Mouse (Mus musculus): ENCODE measurements at regions not wholly inside any gene's neighbourhood (a gene's known extent, or its start where the extent isn't known, plus 50 kb on each side); places are given as distances from the start of the nearest gene placed in this dataset.

- Histone ChIP-seq H3K27ac (ENCODE audit: control insufficient read depth, insufficient read depth, low read length) (no peak overlapping the region), H3K4me3 (ENCODE audit: control insufficient read depth, insufficient read depth, low read length) (no peak overlapping the region), H3K4me1 (replicated peaks; ENCODE audit: control insufficient read depth, insufficient read depth, low read length) (no peaks in the 10 kb centered on the region), H3K27me3 (ENCODE audit: control insufficient read depth, insufficient read depth, low read length) (no peaks in the 10 kb centered on the region), H3K36me3 (ENCODE audit: control insufficient read depth, insufficient read depth, low read length) (no peaks in the 10 kb centered on the region)
- no peak for TF ChIP-seq POLR2A (IDR thresholded peaks at IDR 0.05; ENCODE audit: control insufficient read depth, extremely low read depth, insufficient read depth, low read length, poor library complexity)
- TF ChIP-seq CTCF (IDR thresholded peaks at IDR 0.05; ENCODE audit: borderline replicate concordance, control insufficient read depth, extremely low read depth, insufficient read depth, low read length, poor library complexity) = peak; percentile 27; the same call in 1 of the 2 replicates
- 75% methylated on average over 25 of the region's 25 CpGs for WGBS
- peak; percentile 1 for DNase-seq
These were observed 279.6 kb downstream of the Gm21863 start for GRCm38 (mm10) chr12:20233871-20234307.
